8 mouse cellular contexts compared by ENCODE assay signal in genomic region chr13:105444238-105444894, GRCm38 (mm10). TPM values are rescaled to one million over a fixed set of nuclear protein-coding genes. Genes with fewer than 3 reads are reported as not detected.
DNase-seq lines count a peak whose midpoint lies in the region; ATAC-seq and TF ChIP-seq lines count a peak whose summit lies in the region.
"Had no signal": no experiment of that assay in that cellular context is flagged by ENCODE, and none has a peak within 500 bp of the region (broad histone marks: within the 10 kb centered on the region; RNA-seq: fewer than 3 reads in every experiment).

No protein-coding gene starts in this region.

- no peak for TF ChIP-seq CTCF in cortical plate, adult 2 months (IDR thresholded peaks at IDR 0.05; ENCODE audit: extremely low read depth, insufficient read depth, low read length)

- peak; percentile 26 for DNase-seq in ES-CJ7 (ENCODE audit: low read depth, low spot score)
- no peak for DNase-seq in hindbrain, embryonic 14.5 days (ENCODE audit: low spot score)
- peak; percentile 81 for DNase-seq in midbrain, embryonic 11.5 days (ENCODE audit: low spot score, missing footprints)
- no peak for DNase-seq in lung, postnatal 4 days
- DNase-seq in gastrocnemius, postnatal 10 days, result no peak
- no peak for DNase-seq in kidney, adult 11 months

- peak overlapping the region; percentile 75 for H3K4me3 ChIP-seq in cortical plate, adult 2 months (ENCODE audit: insufficient read depth, low read length)
- peak overlapping the region; percentile 45 for H3K4me3 ChIP-seq in hindbrain, embryonic 14.5 days (replicated peaks; ENCODE audit: low read length)
- peak overlapping the region; percentile 22 for H3K4me3 ChIP-seq in midbrain, embryonic 11.5 days (ENCODE audit: low read depth, low read length)

- ATAC-seq in hindbrain, embryonic 14.5 days (ENCODE audit: low FRiP score), result peak; percentile 74
- ATAC-seq in midbrain, embryonic 11.5 days (ENCODE audit: low FRiP score), result peak; percentile 55

- H3K36me3 ChIP-seq in hindbrain, embryonic 14.5 days (replicated peaks; ENCODE audit: control insufficient read depth, insufficient read depth), result no peaks in the 10 kb centered on the region
- H3K36me3 ChIP-seq in midbrain, embryonic 11.5 days (ENCODE audit: control insufficient read depth, insufficient read depth, low read length), result no peaks in the 10 kb centered on the region

- H3K4me1 ChIP-seq in cortical plate, adult 2 months (ENCODE audit: control insufficient read depth, insufficient read depth, low read length), result no peaks in the 10 kb centered on the region
- H3K4me1 ChIP-seq in hindbrain, embryonic 14.5 days (replicated peaks; ENCODE audit: control insufficient read depth, insufficient read depth, low read length), result no peaks in the 10 kb centered on the region
- 0 out of 2 replicates have a peak, but pooled peaks cover 6% of the 10 kb centered on the region for H3K4me1 ChIP-seq in midbrain, embryonic 11.5 days (ENCODE audit: control insufficient read depth, insufficient read depth, low read length)

- under 1% methylated on average over 39 of the region's 39 CpGs for WGBS in hindbrain, embryonic 14.5 days
- under 1% methylated on average over 39 of the region's 39 CpGs for WGBS in midbrain, embryonic 11.5 days

- H3K9ac ChIP-seq in hindbrain, embryonic 14.5 days, result peak overlapping the region; percentile 50
- H3K9ac ChIP-seq in midbrain, embryonic 11.5 days (ENCODE audit: low read length), result no peak overlapping the region

- H3K4me2 ChIP-seq in hindbrain, embryonic 14.5 days (replicated peaks), result peak overlapping the region; percentile 90
- H3K4me2 ChIP-seq in midbrain, embryonic 11.5 days, result peak overlapping the region; percentile 41

- H3K27me3 ChIP-seq in hindbrain, embryonic 14.5 days (ENCODE audit: control insufficient read depth, insufficient read depth, low read length), result peaks cover 41% of the 10 kb centered on the region
- H3K27me3 ChIP-seq in midbrain, embryonic 11.5 days (ENCODE audit: control insufficient read depth, insufficient read depth, low read length), result peaks cover 38% of the 10 kb centered on the region

- no peak overlapping the region for H3K27ac ChIP-seq in cortical plate, adult 2 months (ENCODE audit: insufficient read depth, low read length)
- no peak overlapping the region for H3K27ac ChIP-seq in hindbrain, embryonic 14.5 days
- H3K27ac ChIP-seq in midbrain, embryonic 11.5 days (ENCODE audit: low read depth, low read length), result no peak overlapping the region

- H3K9me3 ChIP-seq in hindbrain, embryonic 14.5 days (ENCODE audit: control insufficient read depth, low read length), result no peaks in the 10 kb centered on the region
- H3K9me3 ChIP-seq in midbrain, embryonic 11.5 days (ENCODE audit: control insufficient read depth, low read length), result no peaks in the 10 kb centered on the region

- TF ChIP-seq POLR2A in cortical plate, adult 2 months (IDR thresholded peaks at IDR 0.05; ENCODE audit: extremely low read depth, insufficient read depth, low read length), result no peak

RNA-seq across cellular contexts. Expression of gene Htr1a, which starts 0.9 kb away (rescaled TPM):
- 8.0 and 10.3 TPM in 2 replicates for polyA plus RNA-seq in cortical plate, adult 2 months (2012; rRNA removed)
- polyA plus RNA-seq in hindbrain, embryonic 14.5 days (2014; fragmentation: Nextera tagmentation; extraction: Ambion mirVana), result 5.1 and 5.2 TPM in 2 replicates
- 0.04 and 0.05 TPM in 2 replicates for polyA plus RNA-seq in midbrain, embryonic 11.5 days (2014; fragmentation: Nextera tagmentation; extraction: Ambion mirVana)
- not detected for total RNA-seq in gastrocnemius, postnatal 10 days (2021)
- polyA plus RNA-seq: spleen, adult 2 months had no signal

Comparison
In these comparisons a context has a peak if more than half of its experiments do, and no peak if none do; other contexts are left out.
1. DNase-seq: peak in ES-CJ7 (single experiment) and midbrain, embryonic 11.5 days (single experiment); none in hindbrain, embryonic 14.5 days (single experiment), lung, postnatal 4 days (0 of 2), gastrocnemius, postnatal 10 days (single experiment) and kidney, adult 11 months (single experiment).
2. H3K4me3 ChIP-seq: peak in every context shown above with its lines; median percentile 75 in cortical plate, adult 2 months; 45 in hindbrain, embryonic 14.5 days; 22 in midbrain, embryonic 11.5 days.